Mouse (Mus musculus) stomach, postnatal 0 days (tissue): ENCODE data around the gene Clec16a. TPM values are rescaled to one million over a fixed set of nuclear protein-coding genes. Genes with fewer than 3 reads are reported as not detected.

Source experiments
- ATAC-seq: fragments of 200-750 bp; cut with Nextera tagmentation; 2 replicates; pipeline ENCODE4 v1.8.0; 2017; ENCODE audit not compliant: low FRiP score, low TSS enrichment
- DNase-seq: peaks from one replicate; pipeline ENCODE4 v3.0.0-alpha.2; 2016; ENCODE audit warnings: low spot score
- H3K27ac ChIP-seq: fragments of 300-500 bp; sonication (generic); replicated peaks from 2 replicates; pipeline ENCODE4 v1.5.1; 2014; ENCODE audit warnings: mild to moderate bottlenecking, control low read depth
- H3K27me3 ChIP-seq: fragments of 300-500 bp; sonication (generic); 2 replicates; pipeline ENCODE4 v1.6.1; 2014; ENCODE audit warnings: low read length; ENCODE audit not compliant: control insufficient read depth, insufficient read depth
- H3K36me3 ChIP-seq: fragments of 300-500 bp; sonication (generic); 2 replicates; pipeline ENCODE4 v1.6.1; 2014; ENCODE audit warnings: low read length, mixed read lengths; ENCODE audit not compliant: control insufficient read depth, insufficient read depth
- H3K4me1 ChIP-seq: fragments of 300-500 bp; sonication (generic); replicated peaks from 2 replicates; pipeline ENCODE4 v1.6.1; 2014; ENCODE audit warnings: antibody characterized with exemption; ENCODE audit not compliant: control insufficient read depth, insufficient read depth
- H3K4me2 ChIP-seq: fragments of 300-500 bp; sonication (generic); replicated peaks from 2 replicates; pipeline ENCODE4 v1.6.1; 2014; ENCODE audit warnings: low read depth, mild to moderate bottlenecking, control low read depth, moderate library complexity
- H3K4me3 ChIP-seq: fragments of 300-500 bp; sonication (generic); 2 replicates; pipeline ENCODE4 v1.5.1; 2014; ENCODE audit warnings: low read depth, low read length, control low read depth
- H3K9ac ChIP-seq: fragments of 300-500 bp; sonication (generic); 2 replicates; pipeline ENCODE4 v1.6.1; 2014; ENCODE audit warnings: mild to moderate bottlenecking, low read length, control low read depth, mixed read lengths
- H3K9me3 ChIP-seq: fragments of 300-500 bp; sonication (generic); 2 replicates; pipeline ENCODE4 v1.6.1; 2016; ENCODE audit warnings: low read length; ENCODE audit not compliant: control insufficient read depth
- CTCF ChIP-seq: IDR thresholded peaks from 2 replicates; pipeline ENCODE4 v1.5.1; 2016; ENCODE audit warnings: antibody characterized with exemption, low read depth, mild to moderate bottlenecking, moderate library complexity
- EP300 ChIP-seq: optimal IDR thresholded peaks from 2 replicates; pipeline ENCODE3; 2016; ENCODE audit warnings: antibody characterized with exemption
- WGBS: fragments of 180-500 bp; shearing (Covaris S2); extraction: QIAGEN DNeasy Blood & Tissue Kit; methylation state at CpG from one replicate; pipeline ENCODE4 v1.1.7; 2014; 5-methylcytosine and 5-hydroxymethylcytosine counted together
- polyA plus RNA-seq: library from polyadenylated mRNA; unstranded; fragments of >200 nt; fragmentation: Nextera tagmentation; extraction: Ambion mirVana; gene quantifications from 2 replicates; pipeline ENCODE4 v1.2.1, GENCODE M21; 2015

The Clec16a gene
- polyA plus RNA-seq, 1 experiment from 2014 or later = 28.1 TPM

DNA sequence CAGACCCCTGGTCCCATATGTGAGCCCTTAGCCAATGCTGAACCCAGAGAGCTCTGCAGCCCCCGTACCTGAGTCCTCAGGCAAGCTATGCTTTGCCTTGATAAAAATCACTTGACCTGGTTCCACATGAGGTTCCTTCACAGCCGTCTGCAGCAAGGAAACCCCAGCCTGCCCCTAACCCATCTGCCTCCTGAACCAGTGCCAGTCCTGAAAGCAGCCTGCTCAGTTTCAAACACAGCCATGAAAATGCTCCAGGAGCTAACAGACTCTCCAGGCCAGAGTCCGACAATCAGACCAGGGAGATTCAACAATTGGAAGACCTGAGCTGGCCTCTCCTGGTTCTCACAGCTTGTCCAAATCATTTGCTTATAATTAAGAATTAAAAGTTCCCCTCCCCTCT lies 110.8 kb downstream of the Clec16a start:
- 0 out of 2 replicates have a peak overlapping the region, but pooled peaks have one; percentile 30 for H3K27ac ChIP-seq
- ATAC-seq (no peak), DNase-seq (no peak)
- H3K9ac ChIP-seq = no peak overlapping the region
- H3K4me2 ChIP-seq = no peak overlapping the region
- H3K27me3 ChIP-seq = no peaks in the 10 kb centered on the region
- TF ChIP-seq EP300 = no peak
- no peak for TF ChIP-seq CTCF
- no peaks in the 10 kb centered on the region for H3K9me3 ChIP-seq
- WGBS = 61% methylated on average over 3 of the region's 3 CpGs
- no peak overlapping the region for H3K4me3 ChIP-seq
- H3K4me1 ChIP-seq = peaks cover 7% of the 10 kb centered on the region
- no peaks in the 10 kb centered on the region for H3K36me3 ChIP-seq

DNA sequence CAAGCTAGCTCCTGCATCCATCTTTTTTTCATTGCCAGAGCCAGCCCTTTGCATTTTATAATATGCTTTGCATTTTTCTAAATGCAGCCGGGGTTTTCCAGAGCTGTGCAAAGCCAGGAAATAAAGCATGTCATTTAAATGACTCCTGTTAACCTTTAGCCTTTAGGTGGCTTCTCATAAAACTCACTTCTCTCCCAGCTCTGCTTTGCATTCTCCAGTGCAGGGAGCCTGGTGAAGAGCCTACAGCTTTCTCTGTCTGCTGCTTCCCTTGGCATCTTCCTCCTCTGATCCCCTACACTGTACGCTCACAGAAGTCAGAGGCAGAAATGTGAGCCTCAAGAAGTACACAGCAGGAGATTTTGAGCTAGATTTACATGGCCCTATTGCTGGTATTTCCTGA lies 111.3 kb downstream of the Clec16a start:
- DNase-seq (no peak), ATAC-seq (no peak)
- Histone ChIP-seq H3K27me3 (no peaks in the 10 kb centered on the region), H3K4me2 (no peak overlapping the region), H3K27ac (no peak overlapping the region), H3K9ac (no peak overlapping the region), H3K4me3 (no peak overlapping the region), H3K9me3 (no peaks in the 10 kb centered on the region), H3K4me1 (peaks cover 7% of the 10 kb centered on the region), H3K36me3 (no peaks in the 10 kb centered on the region)
- TF ChIP-seq EP300 (no peak), CTCF (no peak)
- 57% methylated on average over 2 of the region's 2 CpGs for WGBS

DNA sequence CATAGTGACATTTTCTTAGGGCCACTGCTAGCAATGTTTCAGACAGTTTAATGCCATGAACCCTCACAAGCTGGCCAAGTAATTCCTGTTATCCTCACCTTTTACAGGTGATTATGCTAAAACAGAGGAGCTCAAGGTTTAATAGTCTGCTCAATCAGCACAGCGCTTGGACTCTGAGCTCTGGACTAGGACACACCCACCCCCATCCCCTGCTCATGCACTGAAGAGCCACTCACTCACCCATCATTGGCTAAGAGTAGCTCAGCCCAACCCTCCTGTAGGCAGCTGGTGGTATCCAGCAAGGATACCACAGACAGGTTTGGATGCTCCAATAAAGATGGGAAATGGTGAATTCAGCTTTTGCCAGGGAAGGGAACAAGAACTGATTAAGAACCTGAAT lies 111.8 kb downstream of the Clec16a start:
- H3K4me1 ChIP-seq = peaks cover 7% of the 10 kb centered on the region
- H3K36me3 ChIP-seq = no peaks in the 10 kb centered on the region
- no peak for DNase-seq
- no peak overlapping the region for H3K4me2 ChIP-seq
- no peak overlapping the region for H3K27ac ChIP-seq
- H3K9ac ChIP-seq = no peak overlapping the region
- no peak overlapping the region for H3K4me3 ChIP-seq
- H3K9me3 ChIP-seq = no peaks in the 10 kb centered on the region
- TF ChIP-seq EP300 = no peak
- no peak for TF ChIP-seq CTCF
- no peaks in the 10 kb centered on the region for H3K27me3 ChIP-seq
- 75% methylated on average over 1 of the region's 1 CpGs for WGBS
- no peak for ATAC-seq

DNA sequence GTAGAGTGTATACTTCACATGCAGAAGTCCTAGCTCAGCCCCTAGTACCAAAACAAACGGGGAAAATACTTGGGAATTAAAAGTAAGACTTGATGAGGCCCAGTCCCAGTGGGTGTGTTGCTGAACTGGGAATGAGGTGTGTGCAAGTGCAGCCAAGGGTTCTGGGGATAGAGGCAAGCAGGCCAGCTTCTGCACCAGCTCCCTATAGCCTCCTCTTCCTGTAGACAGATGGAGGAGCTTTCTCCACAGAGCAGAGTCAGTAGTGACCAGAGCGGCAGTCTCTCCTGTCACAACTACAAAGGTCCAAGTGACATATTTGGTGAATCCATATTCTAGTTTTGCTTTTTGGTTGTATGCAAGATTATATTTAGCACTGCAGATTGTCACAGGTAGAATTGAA lies 114.1 kb downstream of the Clec16a start:
- Histone ChIP-seq H3K27me3 (no peaks in the 10 kb centered on the region), H3K4me2 (no peak overlapping the region), H3K4me3 (no peak overlapping the region), H3K4me1 (peaks cover 10% of the 10 kb centered on the region), H3K36me3 (no peaks in the 10 kb centered on the region), H3K27ac (no peak overlapping the region), H3K9ac (no peak overlapping the region), H3K9me3 (no peaks in the 10 kb centered on the region)
- DNase-seq (no peak), ATAC-seq (no peak)
- WGBS = 75% methylated on average over 2 of the region's 2 CpGs
- TF ChIP-seq CTCF = no peak
- TF ChIP-seq EP300 = no peak

DNA sequence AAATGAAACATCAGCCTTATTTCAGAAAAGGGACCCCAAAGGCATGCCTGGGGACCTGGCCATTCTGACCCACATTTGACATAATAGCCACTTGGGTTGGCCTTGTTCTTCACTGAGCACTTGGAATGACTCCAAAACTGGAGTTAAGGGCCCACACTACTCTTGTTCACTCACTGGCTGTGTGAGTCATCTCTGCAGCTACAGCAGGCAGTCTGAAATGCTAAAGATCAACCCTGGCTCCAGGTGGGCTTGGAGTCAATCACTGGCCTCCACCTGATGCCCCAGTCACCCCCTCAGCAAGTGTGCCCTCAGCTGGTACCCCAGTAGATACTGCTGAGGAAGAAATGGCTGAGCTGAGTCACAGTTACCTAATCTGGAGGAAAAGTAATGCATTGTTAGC lies 115.4 kb downstream of the Clec16a start:
- DNase-seq = peak; percentile 29
- no peak for ATAC-seq
- no peaks in the 10 kb centered on the region for H3K36me3 ChIP-seq

DNA sequence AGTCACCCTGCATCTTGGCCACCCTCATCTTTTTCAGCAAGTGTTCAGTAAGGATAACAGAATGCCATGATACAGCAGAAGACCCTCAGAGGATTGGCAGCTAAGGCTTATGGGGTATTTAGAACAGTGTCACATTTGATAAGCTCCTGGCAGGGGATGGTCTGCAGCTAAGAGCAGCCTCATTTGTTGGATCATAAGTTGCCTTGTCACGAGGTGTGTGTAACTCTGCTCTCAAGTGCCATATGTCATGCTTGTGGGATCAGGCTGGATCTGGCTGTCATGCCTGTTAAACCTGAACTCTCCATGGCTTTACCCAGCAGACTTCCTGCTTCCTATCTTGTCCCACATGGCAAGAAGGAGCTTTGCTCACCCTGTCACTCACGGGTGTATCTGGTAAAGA lies 116.2 kb downstream of the Clec16a start:
- Histone ChIP-seq H3K36me3 (no peaks in the 10 kb centered on the region), H3K4me3 (no peak overlapping the region), H3K9ac (no peak overlapping the region), H3K27me3 (no peaks in the 10 kb centered on the region), H3K4me2 (no peak overlapping the region), H3K9me3 (no peaks in the 10 kb centered on the region), H3K4me1 (peaks cover 17% of the 10 kb centered on the region), H3K27ac (peak overlapping the region; percentile 49; the same call in 1 of the 2 replicates)
- DNase-seq (no peak), ATAC-seq (no peak)
- whole genome bisulfite sequencing = 51% methylated on average over 2 of the region's 2 CpGs
- TF ChIP-seq CTCF (no peak), EP300 (no peak)

More for the DNA sequence above, 115.4 kb downstream of the Clec16a start:
- Histone ChIP-seq H3K4me1 (peaks cover 19% of the 10 kb centered on the region), H3K27me3 (no peaks in the 10 kb centered on the region), H3K9me3 (no peaks in the 10 kb centered on the region), H3K9ac (no peak overlapping the region), H3K27ac (0 out of 2 replicates have a peak overlapping the region, but pooled peaks have one; percentile 24), H3K4me2 (no peak overlapping the region), H3K4me3 (no peak overlapping the region)
- TF ChIP-seq CTCF = no peak
- TF ChIP-seq EP300 = no peak
